ENCODE assay signal across 27 mouse cellular contexts in the genomic region with DNA sequence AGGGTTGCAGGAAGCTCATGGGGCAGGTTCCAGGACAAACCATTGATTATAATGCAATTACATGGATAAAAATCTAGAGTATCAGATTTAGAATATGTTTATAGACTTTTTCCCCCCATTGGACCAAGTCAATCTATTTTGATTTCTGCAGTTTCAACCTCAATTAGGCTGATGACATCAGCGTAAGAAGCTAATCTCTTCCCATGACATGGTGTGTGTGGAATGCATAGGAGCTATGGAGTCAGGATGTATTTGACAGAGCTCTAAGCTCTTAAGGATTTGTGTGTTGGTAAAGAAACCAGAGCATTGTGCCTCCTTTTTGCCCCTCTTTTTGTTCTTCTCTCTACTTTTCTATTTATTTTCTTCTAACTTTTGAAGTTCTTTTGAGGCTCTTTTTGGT.
"Had no signal": no experiment of that assay in that cellular context is flagged by ENCODE, and none has a peak within 500 bp of the region (broad histone marks: within the 10 kb centered on the region; RNA-seq: fewer than 3 reads in every experiment).

No protein-coding gene starts in this region.

- H3K36me3 ChIP-seq: heart, embryonic 10.5 days; heart, embryonic 12.5 days; hindbrain, embryonic 10.5 days; hindbrain, embryonic 12.5 days; intestine, embryonic 15.5 days; kidney, embryonic 15.5 days; limb, embryonic 12.5 days; liver, embryonic 13.5 days; liver, embryonic 15.5 days had no signal

- H3K4me3 ChIP-seq: gastrocnemius, adult 2 months; heart, embryonic 10.5 days; heart, embryonic 12.5 days; hindbrain, embryonic 10.5 days; hindbrain, embryonic 12.5 days; intestine, embryonic 15.5 days; kidney, embryonic 15.5 days; left cerebral cortex, adult 2 months; limb, embryonic 12.5 days; liver, embryonic 13.5 days; liver, embryonic 15.5 days had no signal

- H3K9me3 ChIP-seq: heart, embryonic 10.5 days; heart, embryonic 12.5 days; hindbrain, embryonic 10.5 days; hindbrain, embryonic 12.5 days; intestine, embryonic 15.5 days; kidney, embryonic 15.5 days; liver, embryonic 13.5 days; liver, embryonic 15.5 days had no signal

- ATAC-seq: hindbrain, embryonic 16.5 days; inflammation-experienced regulatory T-cells, adult 6 months; intestine, embryonic 15.5 days; intestine, postnatal 0 days had no signal

- H3K4me1 ChIP-seq: heart, embryonic 10.5 days; heart, embryonic 12.5 days; hindbrain, embryonic 10.5 days; hindbrain, embryonic 12.5 days; intestine, embryonic 15.5 days; kidney, embryonic 15.5 days; limb, embryonic 12.5 days; liver, embryonic 13.5 days; liver, embryonic 15.5 days had no signal

- H3K27me3 ChIP-seq: heart, embryonic 12.5 days; hindbrain, embryonic 12.5 days; intestine, embryonic 15.5 days; kidney, embryonic 15.5 days; limb, embryonic 12.5 days; liver, embryonic 13.5 days; liver, embryonic 15.5 days had no signal

- H3K9ac ChIP-seq: heart, embryonic 12.5 days; hindbrain, embryonic 12.5 days; hindbrain, embryonic 14.5 days; intestine, embryonic 15.5 days; kidney, embryonic 15.5 days; limb, embryonic 12.5 days; liver, embryonic 13.5 days; liver, embryonic 15.5 days had no signal

- H3K27ac ChIP-seq: gastrocnemius, adult 2 months; heart, embryonic 10.5 days; hindbrain, embryonic 10.5 days; hindbrain, embryonic 12.5 days; hindbrain, embryonic 14.5 days; intestine, embryonic 15.5 days; kidney, embryonic 15.5 days; kidney, postnatal 0 days; left cerebral cortex, adult 2 months; limb, embryonic 12.5 days; liver, embryonic 13.5 days; liver, embryonic 15.5 days had no signal

- H3K4me2 ChIP-seq: heart, embryonic 12.5 days; hindbrain, embryonic 12.5 days; hindbrain, embryonic 14.5 days; intestine, embryonic 15.5 days; kidney, embryonic 15.5 days; limb, embryonic 12.5 days; liver, embryonic 11.5 days; liver, embryonic 13.5 days; liver, embryonic 15.5 days had no signal

- DNase-seq: gastrocnemius, adult 2 months; gastrocnemius, postnatal 10 days; gastrocnemius, postnatal 25 days; heart, adult 18-20 months; heart, postnatal 4 days; kidney, adult 18-20 months; kidney, adult 9 months; kidney, postnatal 14 days; kidney, postnatal 36 days; layer of hippocampus, adult 9-11 months; liver; liver, embryonic 13.5 days had no signal
